Mouse (Mus musculus) embryonic facial prominence, embryonic 10.5 days (tissue): ENCODE data around the gene Larp6. TPM values are rescaled to one million over a fixed set of nuclear protein-coding genes. Genes with fewer than 3 reads are reported as not detected.

ENCODE experiments used
- DNase-seq: peaks from one replicate; pipeline ENCODE4 v3.0.0-alpha.2; 2017; ENCODE audit warnings: low spot score
- H3K27ac ChIP-seq: fragments of 300-500 bp; sonication (generic); replicated peaks from 2 replicates; pipeline ENCODE4 v1.5.1; 2016; ENCODE audit warnings: mild to moderate bottlenecking
- H3K27me3 ChIP-seq: fragments of 300-500 bp; sonication (generic); replicated peaks from 2 replicates; pipeline ENCODE4 v1.6.1; 2016; ENCODE audit warnings: low read depth, mild to moderate bottlenecking; ENCODE audit not compliant: poor library complexity, severe bottlenecking
- H3K36me3 ChIP-seq: fragments of 300-500 bp; sonication (generic); replicated peaks from 2 replicates; pipeline ENCODE4 v1.6.1; 2016; ENCODE audit warnings: mild to moderate bottlenecking, moderate library complexity
- H3K4me1 ChIP-seq: fragments of 300-500 bp; sonication (generic); 2 replicates; pipeline ENCODE4 v1.6.1; 2016
- H3K4me3 ChIP-seq: fragments of 300-500 bp; sonication (generic); 2 replicates; pipeline ENCODE4 v1.5.1; 2016; ENCODE audit warnings: mild to moderate bottlenecking, moderate library complexity
- H3K9me3 ChIP-seq: fragments of 300-500 bp; sonication (generic); 2 replicates; pipeline ENCODE4 v1.6.1; 2016; ENCODE audit warnings: mild to moderate bottlenecking
- WGBS: fragments of 180-500 bp; shearing (Covaris S2); methylation state at CpG from one replicate; pipeline ENCODE4 v1.1.7; 2016; 5-methylcytosine and 5-hydroxymethylcytosine counted together
- polyA plus RNA-seq: library from polyadenylated mRNA; unstranded; fragments of >200 nt; fragmentation: Nextera tagmentation; extraction: Ambion mirVana; gene quantifications from 2 replicates; pipeline ENCODE4 v1.2.1, GENCODE M21; 2016

The Larp6 gene
- polyA plus RNA-seq, 1 experiment from 2014 or later, result 0.72 TPM

GRCm38 (mm10) chr9:60782057-60782789 is 69.4 kb downstream of the Larp6 start:
- Histone ChIP-seq H3K9me3 (no peaks in the 10 kb centered on the region), H3K27me3 (no peaks in the 10 kb centered on the region), H3K27ac (no peak overlapping the region), H3K4me3 (no peak overlapping the region), H3K36me3 (no peaks in the 10 kb centered on the region), H3K4me1 (no peaks in the 10 kb centered on the region)
- WGBS, result 86% methylated on average over 9 of the region's 9 CpGs
- no peak for DNase-seq

GRCm38 (mm10) chr9:60785069-60785468 is 72.3 kb downstream of the Larp6 start:
- 80% methylated on average over 4 of the region's 4 CpGs for WGBS
- no peak for DNase-seq
- no peaks in the 10 kb centered on the region for H3K36me3 ChIP-seq
- no peak overlapping the region for H3K4me3 ChIP-seq
- H3K27ac ChIP-seq, result no peak overlapping the region
- H3K4me1 ChIP-seq, result peaks cover 8% of the 10 kb centered on the region; the same call in 1 of the 2 replicates
- no peaks in the 10 kb centered on the region for H3K9me3 ChIP-seq
- H3K27me3 ChIP-seq, result no peaks in the 10 kb centered on the region

GRCm38 (mm10) chr9:60787517-60788110 is 74.8 kb downstream of the Larp6 start:
- no peaks in the 10 kb centered on the region for H3K27me3 ChIP-seq
- no peak overlapping the region for H3K4me3 ChIP-seq
- WGBS, result 29% methylated on average over 2 of the region's 2 CpGs
- no peaks in the 10 kb centered on the region for H3K9me3 ChIP-seq
- no peaks in the 10 kb centered on the region for H3K36me3 ChIP-seq
- no peak for DNase-seq
- H3K27ac ChIP-seq, result no peak overlapping the region
- peaks cover 8% of the 10 kb centered on the region; the same call in 1 of the 2 replicates for H3K4me1 ChIP-seq

Other genes starting within 250 kb of the Larp6 start
- 4.2 and 5.7 TPM in 2 replicates for gene Thsd4, start 190.9 kb upstream of the Larp6 start, polyA plus RNA-seq
- gene Lrrc49, start 24.8 kb upstream of the Larp6 start, polyA plus RNA-seq, result 25.9 and 27.1 TPM in 2 replicates
- gene Uaca, start 81.6 kb downstream of the Larp6 start, polyA plus RNA-seq, result 30.0 and 31.0 TPM in 2 replicates